Mouse (Mus musculus): ENCODE results near the gene C1qa. TPM values are rescaled to one million over a fixed set of nuclear protein-coding genes. Genes with fewer than 3 reads are reported as not detected.

The C1qa gene
- total RNA-seq, 2 experiments from 2014 or later = 18.7 to 19.7 TPM

DNA sequence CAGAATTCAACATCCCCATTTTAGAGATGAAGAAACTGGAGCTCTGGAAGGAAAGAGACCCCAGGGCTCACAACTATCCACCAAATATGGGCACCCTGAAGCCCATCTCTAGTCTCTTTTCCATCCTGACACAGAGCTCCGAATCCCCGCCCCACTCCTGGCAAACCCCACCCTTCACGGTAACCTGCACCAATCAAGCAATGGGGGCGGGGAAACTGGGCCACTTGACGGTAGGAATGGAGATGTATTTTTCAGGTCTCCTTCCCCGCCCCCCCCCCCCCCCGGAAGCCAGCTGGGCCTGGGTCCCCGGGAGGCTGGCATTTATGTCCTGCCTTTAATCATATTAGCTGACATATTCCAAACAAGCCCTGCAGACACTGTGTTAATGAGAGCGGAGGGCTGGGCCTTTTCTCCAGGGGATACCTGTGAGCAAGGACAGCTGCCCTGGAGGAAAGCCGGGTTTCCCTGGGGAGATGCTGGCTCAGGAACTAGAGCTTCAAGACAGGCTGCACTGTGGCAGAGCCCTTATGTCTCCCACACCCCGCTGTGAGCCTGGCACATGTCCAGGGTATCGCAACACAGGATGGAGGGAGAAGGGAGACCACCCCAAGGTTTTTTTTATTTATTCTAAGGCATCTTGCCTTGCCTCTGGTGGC lies 30.8 kb downstream of the C1qa start:
- intact Hi-C loops (cut with DNase I; ENCODE audit: low total_unique reads) = no loop called here
- no peak for DNase-seq

DNA sequence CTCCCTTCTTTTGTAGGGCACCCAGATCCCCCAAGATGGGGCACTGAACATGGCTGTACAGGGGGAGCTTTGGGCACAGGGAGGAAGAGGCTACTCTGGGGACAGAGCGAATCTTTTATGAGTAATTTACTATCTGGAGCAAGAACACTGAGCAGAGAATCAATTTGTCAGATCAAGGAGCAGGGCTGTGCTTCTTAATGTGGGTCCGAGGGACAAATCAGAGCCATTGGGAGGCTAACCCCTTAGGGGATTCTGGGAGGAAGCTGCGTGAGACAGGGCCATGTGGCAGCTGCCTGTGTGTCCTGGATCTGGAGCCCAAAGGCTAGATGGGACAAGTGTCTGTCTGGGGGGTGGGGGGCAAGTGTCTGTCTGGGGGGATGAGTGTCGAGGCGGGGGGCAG lies 33.1 kb downstream of the C1qa start:
- DNase-seq = no peak
- intact Hi-C loops (cut with DNase I; ENCODE audit: low total_unique reads) = no loop called here

DNA sequence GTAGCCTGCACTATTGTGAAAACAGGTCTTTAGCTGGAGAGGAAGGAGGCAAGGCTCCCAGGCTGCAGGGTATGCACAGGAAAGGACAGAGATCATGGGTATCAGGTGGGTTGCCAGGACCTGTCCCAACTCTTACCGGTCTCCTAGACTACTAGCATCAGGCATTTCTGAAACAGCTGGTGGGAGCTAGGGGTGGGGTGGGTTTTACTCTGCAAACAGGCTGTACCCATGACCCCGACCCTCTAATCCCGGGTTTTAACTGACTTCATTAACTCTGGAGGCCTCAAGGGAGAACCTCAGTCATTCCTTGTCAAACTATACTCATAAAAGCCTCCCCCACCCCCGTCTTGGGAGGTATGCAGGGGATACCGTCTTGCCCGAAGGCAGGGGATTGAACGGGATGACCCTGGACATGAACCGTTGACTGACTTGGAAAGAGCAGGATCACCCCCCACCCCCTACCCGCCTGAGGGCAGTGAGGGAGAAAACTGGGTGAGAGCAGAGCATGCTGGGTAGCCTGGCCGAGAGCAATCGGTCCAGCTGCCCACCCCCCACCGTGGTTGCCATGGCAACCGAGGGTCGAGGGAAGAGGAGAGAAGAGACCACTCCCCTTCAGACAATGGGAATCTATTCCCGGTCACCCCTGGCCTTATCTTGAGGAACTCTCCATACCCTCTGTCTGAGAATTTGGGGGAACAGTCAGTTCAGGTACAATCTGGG lies 33.7 kb downstream of the C1qa start:
- no peak for DNase-seq
- intact Hi-C loops (cut with DNase I; ENCODE audit: low total_unique reads) = no loop called here

DNA sequence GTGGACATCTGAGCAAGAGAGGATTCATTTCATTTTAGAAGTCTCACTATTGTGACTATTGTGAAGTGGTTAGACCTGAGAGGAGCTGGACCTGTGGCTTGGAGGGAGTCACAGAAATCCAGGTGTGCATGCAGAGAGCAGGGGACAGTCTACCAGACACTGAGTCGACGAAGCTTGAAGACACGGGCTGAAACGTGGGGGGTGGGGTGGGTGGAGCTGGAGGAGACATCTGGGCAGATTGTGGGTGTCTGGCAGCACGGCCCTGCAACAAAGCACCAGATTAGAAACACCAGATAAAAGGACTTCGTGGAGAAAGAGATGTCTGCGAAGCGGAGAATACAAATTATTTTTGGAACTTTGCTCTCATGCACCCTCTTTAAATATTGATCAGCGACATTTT lies 35.1 kb downstream of the C1qa start:
- intact Hi-C loops (cut with DNase I; ENCODE audit: low total_unique reads) = no loop called here

DNA sequence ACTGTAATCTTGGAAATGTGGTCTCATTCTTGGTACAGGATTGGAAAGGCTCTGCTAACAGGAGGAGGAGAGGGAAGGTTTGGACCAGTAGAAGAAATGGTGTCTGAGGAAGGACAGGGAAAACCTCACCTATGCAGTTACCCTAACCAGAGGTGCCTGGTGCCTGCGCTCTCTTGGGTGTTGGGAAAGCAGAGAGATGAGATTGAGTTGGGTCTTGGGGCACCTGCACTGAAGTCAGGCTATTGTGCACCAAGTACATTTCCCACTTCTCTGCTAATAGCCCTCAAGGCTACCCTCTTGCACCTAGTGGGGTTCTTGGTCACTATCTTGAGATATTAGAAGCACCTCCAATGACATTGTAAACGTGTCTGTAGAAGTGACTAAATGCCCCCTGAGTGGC lies 36.2 kb downstream of the C1qa start:
- no peak for DNase-seq
- intact Hi-C loops (cut with DNase I; ENCODE audit: low total_unique reads) = no loop called here

More for the DNA sequence above, 35.1 kb downstream of the C1qa start:
- DNase-seq = no peak

DNA sequence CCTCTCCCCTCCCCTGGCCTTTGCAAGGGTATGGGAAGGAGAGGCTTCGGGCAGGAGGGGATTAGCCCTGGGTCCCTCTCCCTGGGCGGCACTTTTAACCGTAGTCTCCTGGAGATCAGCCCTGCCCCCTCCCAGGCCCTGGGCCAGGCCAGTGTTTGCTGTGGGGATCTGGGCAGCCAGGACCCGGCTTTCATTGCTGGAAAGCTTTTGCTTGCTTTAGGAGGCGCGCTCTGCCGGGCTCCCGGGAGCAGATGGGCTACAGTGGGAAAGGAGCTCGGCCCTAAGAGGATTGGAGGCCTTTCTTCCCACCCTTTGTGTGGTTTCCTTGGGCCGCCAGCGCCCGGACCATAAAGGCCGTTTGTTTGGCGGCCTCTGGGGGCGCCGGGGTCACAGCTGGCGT lies 36.8 kb downstream of the C1qa start:
- DNase-seq = no peak

DNA sequence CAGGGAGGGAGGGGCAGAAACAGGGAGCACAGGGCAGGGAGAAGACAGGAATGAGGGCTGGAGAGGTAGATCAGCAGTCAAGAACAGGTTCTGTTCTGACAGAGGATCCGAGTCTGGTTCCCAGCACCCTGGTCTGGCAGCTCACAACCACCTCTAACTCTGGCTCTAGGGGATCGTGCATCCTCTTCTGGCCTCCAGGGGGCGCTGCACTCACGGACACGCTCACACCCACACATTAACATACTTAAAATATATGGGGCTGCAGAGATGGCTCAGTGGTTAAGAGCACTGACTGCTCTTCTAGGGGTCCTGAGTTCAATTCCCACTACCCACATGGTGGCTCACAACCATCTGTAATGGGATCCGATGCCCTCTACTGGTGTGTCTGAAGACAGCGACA lies 38.6 kb downstream of the C1qa start:
- intact Hi-C loops (cut with DNase I; ENCODE audit: low total_unique reads) = no loop called here
- no peak for DNase-seq

More for the DNA sequence above, 36.8 kb downstream of the C1qa start:
- intact Hi-C loops (cut with DNase I; ENCODE audit: low total_unique reads) = no loop called here

DNA sequence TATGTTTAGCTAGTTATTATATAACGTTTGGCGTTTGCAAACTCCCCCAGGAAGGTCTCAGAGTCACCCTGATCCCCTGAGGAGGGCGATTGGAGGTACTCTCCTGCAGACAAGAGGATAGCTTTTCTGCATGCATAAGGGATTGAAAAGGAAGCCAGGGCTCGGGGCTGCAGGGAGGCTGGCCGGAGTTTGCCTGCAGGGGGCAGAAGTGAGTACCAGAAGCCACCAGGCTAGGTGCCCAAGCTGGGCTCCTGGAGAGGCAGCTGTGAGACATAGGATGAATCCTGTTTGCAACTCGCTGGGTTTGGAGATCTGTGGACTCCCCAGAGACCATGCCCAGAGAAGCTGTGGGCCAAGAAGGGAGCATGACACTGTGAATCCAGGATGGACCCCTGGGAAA lies 43.5 kb downstream of the C1qa start:
- DNase-seq = no peak
- intact Hi-C loops (cut with DNase I; ENCODE audit: low total_unique reads) = no loop called here

DNA sequence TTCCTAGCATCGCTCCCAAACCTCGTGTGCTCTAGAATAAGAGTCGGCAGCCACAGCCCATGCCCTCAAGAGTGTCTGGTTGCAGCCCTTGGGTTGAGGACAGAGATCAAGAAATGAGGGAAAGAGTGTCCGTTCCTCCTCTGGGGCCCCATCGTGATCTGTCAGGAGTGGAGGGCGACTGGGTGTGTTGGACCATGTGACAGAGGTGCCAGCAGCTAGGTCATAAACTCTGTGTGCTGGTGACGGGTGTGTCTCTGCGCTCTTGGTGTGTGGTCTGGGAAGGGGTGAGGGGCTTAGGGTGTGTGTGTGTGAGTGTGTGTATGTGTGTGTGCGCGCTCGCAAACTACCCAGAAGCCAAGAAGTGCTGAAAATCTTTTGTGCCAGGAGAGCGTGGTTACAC lies 45.6 kb downstream of the C1qa start:
- intact Hi-C loops (cut with DNase I; ENCODE audit: low total_unique reads) = no loop called here
- no peak for DNase-seq

DNA sequence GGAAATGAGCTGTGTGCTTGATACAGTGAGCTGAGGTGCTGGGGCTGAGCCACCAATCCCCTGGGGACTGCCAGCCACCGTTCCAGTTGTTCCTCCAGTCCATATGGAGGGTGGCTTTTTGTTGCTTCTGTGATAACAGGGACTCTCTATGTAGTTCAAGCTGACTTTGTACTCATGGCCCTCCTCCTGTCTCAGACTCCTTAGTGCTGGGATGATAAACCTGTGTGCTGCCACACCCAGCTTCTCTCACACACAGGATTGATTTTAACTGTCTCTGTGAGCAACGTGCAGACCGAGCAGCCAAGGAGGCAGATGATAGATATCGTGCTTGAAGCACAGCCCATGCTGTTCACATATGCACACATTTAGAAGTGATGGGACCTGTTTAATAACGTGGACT lies 46.5 kb downstream of the C1qa start:
- intact Hi-C loops (cut with DNase I; ENCODE audit: low total_unique reads) = no loop called here
- DNase-seq = no peak

DNA sequence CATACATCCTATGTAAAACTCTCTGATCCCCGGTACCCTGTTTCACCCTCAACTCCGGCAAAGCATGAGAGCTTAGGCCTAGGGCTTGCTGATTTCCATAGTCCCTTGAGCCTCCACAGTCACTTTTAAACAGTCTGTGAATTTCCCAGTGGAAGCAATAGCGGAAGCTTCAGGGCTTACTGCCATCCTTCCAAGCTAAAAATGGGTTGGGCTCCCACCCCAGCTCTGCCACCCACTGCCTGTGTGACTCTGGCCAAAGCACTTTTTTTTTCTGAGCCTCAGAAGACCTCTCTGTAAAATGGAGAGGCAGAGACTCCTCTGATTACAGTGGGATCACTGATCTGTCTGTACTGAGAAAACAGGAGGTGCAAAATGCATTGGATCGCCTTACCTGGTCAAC lies 50.0 kb downstream of the C1qa start:
- intact Hi-C loops (cut with DNase I; ENCODE audit: low total_unique reads) = no loop called here
- no peak for DNase-seq

DNA sequence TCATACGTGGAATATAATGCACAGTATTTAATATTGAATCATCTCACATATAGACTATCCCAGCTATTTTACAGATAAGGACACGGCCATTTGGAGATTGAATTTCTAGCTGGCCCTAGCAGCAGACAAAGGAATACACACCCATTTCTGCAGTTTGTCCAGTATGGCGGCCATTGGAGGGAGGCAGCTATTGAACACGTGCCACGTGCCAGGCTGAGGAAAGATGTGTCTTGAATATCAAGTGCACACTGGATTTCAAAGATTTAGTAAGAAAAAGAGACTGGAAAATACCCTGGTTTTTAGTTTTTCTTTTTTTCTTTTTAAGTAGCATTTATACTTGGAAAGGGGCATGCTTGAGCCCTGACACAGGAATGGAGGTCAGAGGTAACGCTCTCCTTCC lies 51.4 kb downstream of the C1qa start:
- no peak for DNase-seq
- intact Hi-C loops (cut with DNase I; ENCODE audit: low total_unique reads) = no loop called here

Other genes with a start within 250 kb of the C1qa start
- gene Ephb2, start 62.8 kb downstream of the C1qa start, total RNA-seq (2021) = 1 to 10 TPM; 1.2 to 4.2 TPM
- gene C1qb, start 12.6 kb downstream of the C1qa start, total RNA-seq (2021) = 10 to 100 TPM; 18.8 to 20.8 TPM
- 10 to 100 TPM; 15.2 to 18.1 TPM for gene C1qc, start 5.7 kb downstream of the C1qa start, total RNA-seq (2021)
- not detected for gene Epha8, start 58.0 kb upstream of the C1qa start, total RNA-seq (2021)
- gene Zbtb40, start 150.0 kb upstream of the C1qa start, total RNA-seq (2021) = 1 to 10 TPM; 4.2 to 4.4 TPM